Mouse (Mus musculus): ENCODE data around the gene Dscam. TPM values are rescaled to one million over a fixed set of nuclear protein-coding genes. Genes with fewer than 3 reads are reported as not detected.
A peak's percentile ranks its signal among the peaks of the same experiment; 100 is the strongest.
"Not testable (repeated sequence)": the region's sequence is repeated elsewhere in the genome, so short reads cannot be mapped to it uniquely, and the experiment has no call there.

Gene Dscam
- total RNA-seq, 2 experiments from 2014 or later, result 0.07 TPM; not detected in 1

DNA sequence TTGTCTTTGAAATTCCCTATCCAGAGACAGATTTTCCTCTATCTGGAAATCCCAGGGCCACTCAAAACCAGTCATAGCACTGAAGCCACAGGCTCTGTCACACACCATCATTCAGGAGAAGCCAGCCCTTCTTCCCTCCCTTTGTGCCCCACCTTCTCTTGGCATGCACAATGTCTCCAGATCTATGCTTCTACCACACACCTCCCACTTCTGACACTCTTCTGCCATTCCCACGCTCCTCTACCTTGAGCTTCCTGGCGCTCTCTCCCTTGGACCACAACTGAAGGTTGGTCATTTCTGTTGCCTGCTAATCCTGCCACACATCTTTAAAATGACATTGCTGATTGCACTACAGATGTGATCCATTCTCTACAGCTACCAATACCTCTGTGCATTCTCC lies 235.8 kb downstream of the Dscam start:
- DNase-seq, result no peak

DNA sequence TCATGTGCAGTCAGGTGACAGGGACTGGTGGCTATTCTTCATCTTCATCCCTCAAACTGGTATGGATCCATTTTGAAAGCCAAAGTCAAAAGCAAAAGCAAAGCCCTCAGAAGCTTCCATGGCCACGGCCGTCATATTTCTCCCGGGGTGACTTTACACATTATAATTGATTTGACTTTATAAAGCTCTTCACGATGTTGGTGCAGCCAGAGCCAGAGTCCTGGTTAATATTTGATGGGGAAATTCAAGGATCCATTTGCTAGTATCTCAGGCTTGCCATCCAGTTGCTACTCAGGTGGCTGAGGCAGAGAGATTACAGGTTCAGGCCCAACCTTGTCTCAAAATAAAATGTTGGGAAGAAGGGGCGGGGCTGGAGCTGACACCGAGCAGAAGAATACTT lies 238.3 kb downstream of the Dscam start:
- no peak for DNase-seq

DNA sequence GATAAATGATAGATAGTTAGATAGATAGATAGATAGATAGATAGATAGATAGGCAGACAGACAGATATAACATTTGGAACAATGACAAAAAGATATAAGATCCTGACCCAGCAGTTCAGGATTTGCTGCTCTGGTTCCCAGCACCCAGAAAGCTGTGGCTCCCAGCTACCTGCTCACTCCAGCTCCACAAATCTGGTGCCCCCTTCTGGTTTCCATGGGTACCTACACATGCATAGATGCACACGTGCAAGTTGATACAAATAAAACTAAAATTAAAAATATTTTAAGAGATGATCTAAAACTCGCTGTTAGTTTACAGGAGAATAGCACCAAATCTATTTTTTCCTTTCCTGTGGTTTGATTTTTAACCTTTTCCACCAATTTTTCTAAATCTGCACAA lies 238.8 kb downstream of the Dscam start:
- no peak for DNase-seq

DNA sequence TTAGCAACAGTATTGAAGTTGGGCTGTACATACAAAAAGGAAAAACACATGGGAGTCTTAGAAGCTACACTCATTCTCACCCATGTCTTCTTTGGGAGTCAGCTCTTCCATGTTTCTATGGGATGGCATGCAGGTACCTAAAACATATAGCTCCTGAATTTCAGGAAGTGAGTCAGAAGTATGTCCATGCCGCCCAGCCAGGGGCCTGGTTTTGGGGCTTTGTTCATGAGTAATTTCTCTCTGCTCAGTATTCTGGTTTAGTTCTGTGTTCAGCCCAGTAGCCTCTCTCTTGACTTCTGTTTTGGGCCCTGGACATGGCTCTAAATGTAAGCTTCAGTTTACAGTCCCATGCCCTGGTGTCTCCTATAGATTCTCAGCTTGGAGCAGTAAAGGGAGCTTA lies 242.5 kb downstream of the Dscam start:
- DNase-seq, result no peak

DNA sequence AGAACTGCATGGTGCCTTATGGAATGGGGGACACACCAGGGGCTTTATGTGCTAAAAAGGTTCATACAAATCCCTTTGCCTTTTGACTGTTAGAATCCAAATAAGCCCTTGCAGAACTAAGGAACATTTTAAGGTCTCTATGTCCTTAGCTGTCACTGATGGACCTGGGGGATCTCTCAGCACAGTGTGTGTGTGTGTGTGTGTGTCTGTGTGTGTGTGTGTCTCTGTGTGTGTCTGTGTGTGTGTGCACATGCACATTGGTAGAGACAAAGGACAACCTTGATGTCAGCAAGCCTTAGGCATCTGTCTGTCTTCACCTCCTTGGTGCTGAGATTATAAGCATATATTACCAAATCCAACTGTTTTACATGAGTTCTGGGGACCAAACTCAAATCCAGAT lies 243.1 kb downstream of the Dscam start:
- no peak for DNase-seq

DNA sequence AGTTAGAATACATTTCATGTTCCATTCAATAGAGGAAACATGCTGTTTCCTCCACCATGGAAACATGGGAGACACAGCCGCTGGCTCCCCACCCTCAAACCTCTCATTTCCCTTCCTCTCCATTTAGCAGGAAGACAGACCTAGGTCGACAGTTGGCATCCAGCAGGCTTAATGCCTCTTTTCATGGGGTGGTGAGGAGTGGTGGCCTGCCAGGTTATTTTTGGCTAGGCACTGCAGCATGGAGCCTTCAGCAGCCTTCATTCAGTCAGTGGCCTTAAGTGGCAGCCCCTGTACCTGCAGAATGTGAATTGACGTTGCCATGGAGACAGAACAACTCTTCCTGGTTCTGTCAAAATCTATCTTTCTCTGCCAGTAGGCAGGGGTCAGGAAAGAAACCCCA lies 243.6 kb downstream of the Dscam start:
- no peak for DNase-seq

DNA sequence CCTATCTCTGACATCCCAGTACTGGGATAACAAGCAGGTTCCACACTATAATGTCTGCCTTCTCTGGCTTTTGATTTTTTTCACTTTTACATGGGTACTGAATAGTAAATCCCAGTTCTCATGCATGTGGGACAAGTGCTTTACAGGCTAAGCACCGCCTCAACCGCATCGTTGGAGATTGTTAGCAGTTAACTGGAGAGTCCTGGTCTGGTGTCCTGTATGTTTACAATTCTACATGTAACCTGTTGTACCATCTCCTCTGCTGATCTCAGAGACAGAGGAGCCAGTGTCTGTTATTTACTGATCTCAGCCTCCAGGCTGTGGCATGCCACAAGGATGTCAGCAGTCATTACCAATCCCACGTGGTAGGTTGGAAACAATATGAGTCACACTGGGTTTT lies 246.6 kb downstream of the Dscam start:
- DNase-seq, result no peak

DNA sequence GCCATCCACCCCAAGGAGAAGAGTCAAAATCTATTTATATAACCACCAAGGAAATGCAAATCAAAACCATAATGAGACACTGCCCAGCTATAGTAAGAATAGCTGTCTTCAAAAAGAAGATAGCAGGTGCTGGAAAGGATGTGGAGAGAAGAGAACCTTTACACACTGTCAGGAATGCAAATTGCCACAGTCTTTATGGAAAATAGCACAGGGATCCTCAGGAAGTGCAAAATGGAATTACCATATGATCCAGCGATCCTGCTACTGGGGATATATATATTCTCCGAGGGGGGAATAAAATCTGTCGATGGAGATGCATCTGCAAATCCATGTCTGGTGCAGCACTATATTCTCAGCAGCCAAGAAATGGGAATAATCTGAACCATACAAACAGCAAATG lies 256.1 kb downstream of the Dscam start:
- no peak for DNase-seq

DNA sequence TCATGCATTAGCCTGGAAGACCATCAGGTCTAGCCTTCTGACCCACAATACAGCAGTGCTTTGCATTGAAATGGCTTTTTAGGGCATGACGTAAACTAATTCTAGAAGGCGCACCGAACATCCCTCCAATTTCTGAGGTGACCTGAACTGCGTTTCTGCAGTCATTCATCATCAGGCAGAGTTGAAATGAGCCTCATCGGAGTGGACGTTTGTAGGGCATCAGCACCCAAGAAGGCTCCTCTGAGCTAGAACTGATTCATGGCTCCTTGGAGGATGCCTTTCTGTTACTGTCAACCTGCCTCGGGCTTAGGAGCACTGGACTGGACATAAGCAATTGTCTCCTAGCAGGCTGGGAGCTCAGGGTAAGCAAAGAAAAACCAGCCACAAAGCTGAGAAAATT lies 257.7 kb downstream of the Dscam start:
- DNase-seq, result no peak

DNA sequence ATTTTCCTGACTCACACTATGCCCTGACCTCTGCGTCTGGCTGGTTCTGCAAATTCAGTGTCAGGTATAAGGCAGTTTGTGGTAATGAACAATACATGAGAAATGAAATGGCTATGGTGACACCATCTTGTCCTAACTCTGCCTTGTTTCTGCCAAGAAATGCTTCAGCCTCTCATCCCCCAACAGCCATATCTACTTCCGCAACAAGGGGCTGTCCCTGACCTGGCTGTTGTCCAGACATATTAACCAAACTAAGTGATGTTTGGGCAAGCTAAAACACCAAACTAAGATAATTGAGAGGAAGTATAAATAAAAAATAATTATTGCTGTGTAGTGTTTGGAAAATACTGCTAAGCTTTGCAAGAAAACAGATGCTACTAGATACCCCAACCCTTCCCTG lies 258.4 kb downstream of the Dscam start:
- no peak for DNase-seq

DNA sequence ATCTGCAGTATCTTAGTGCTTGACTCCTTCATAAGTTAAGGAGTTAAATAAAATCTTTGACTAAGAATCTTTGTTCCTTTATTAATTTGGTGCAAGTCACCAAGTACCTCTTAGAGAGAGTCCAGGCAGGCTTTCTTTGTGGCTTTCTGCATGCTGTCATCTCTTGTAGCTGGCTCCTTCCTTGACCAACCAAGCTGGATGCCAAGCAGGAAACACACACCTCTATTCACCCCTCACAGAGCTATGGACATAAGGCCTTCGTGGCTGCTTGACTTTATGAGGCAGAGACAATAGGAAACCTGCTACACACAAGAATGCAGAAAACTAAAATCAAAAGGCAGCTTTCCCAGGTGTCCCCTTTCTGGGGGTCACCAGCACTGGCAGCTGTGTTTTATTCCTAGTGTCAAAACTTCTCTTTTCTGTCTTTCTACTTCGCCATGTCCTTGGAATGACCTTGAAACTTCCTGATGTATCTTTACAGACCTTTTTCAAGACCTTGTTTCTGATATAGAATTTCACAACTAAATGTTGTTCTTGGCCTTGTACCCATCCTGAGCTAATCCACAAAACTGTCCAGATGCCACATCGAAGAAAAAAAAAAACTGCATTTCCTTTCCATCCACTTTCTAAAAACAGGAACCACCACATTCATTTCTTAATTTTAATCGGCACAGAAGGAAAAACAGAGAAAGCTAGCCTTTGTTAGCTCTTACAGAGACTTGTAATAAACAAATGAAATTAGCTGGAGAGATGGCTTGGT lies 260.0 kb downstream of the Dscam start:
- DNase-seq, result no peak

DNA sequence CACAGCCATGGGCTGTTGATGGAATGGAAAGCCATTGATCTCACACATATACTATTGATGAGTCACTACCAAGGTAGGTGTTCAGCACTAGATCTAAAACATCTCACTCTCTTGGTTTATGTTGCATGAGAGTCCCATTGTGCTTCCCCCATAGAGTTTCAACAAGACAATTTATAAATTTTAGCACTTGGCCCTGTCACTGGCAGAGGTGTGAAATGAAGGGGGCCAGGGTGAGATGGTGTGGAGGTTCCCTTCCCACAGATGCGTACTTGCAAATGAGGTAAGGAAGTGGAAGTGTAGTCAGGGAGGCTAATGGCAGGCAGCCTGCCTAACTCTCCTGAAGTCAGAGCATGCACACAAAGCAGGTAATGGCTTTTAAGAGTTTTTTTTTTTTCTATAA lies 262.7 kb downstream of the Dscam start:
- DNase-seq, result no peak

DNA sequence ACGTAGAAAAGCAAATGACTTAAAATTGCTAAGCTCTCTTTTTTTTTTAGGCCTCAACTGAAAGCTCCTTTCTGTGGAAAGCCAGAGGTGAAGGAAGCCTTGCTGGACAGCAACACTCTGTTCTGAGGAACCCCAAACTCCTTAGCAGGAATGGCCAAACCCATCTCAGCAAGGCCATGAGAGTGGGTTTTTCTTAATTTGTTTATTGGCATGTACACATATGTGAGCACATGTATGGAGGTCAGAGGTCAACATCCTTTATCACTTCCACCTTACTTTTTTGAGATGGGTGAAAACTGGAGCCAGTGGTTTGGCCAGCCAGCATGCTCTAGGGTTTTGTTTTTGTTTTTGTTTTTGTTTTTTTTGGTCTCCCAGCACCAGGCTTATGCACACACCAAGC lies 263.5 kb downstream of the Dscam start:
- no peak for DNase-seq

DNA sequence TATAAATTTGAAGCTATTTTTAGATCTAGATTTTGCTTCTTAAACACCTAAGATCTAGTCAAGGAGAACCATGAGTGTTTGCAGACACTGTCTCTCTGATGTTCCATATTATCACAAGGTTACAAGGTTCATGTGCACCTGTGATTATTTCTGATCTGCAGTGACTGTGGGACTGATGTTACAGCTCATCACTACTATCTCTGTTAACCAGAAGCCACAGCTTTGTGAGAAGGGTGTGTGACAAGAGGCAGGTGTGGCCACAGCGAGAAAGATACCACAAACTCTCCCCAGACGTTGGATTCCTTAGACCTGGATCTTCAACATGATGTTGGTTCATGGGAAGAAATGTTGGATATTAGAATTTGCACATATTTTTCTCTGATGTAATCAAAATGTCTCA lies 263.9 kb downstream of the Dscam start:
- no peak for DNase-seq

DNA sequence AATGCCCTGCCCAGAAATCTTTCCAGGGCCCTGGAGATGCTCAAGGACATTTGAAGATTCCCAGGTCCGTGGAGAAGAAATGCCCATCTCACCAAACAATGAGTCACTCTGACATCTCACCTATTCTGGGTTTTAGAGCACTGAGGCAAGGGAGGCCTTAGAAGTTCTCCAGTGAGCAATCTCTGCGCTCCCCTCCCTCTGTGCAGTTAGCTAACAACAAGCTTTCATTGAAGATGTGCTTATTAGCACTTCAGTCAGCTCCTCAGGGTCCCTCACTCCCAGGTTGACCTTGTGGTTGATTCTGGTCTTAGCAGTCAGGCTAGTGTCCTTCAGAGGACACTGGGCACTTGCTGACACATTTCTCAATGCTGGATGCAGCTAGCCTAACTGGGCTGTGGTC lies 265.8 kb downstream of the Dscam start:
- peak; percentile 15 to 19 for DNase-seq

DNA sequence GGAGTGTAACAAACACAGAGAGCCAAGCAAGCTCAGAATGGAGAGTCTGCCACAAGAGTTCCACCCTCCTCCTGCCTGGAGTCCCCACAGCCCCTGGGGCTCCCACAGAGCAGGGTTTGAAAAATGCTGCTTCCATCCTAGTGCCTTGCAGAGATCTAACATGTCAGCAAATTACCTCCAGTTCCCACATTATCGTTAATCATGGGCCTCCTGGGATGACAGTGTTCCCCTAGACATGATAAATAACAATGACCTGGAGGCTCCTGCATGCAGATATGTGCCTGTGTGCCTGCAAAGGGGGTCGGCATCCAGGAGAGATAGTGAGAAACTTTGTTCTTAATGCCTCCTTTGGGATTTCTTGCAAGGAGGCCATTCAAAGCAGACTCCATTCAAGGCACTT lies 266.2 kb downstream of the Dscam start:
- peak in 1 of 2 experiments; percentile 19 for DNase-seq

DNA sequence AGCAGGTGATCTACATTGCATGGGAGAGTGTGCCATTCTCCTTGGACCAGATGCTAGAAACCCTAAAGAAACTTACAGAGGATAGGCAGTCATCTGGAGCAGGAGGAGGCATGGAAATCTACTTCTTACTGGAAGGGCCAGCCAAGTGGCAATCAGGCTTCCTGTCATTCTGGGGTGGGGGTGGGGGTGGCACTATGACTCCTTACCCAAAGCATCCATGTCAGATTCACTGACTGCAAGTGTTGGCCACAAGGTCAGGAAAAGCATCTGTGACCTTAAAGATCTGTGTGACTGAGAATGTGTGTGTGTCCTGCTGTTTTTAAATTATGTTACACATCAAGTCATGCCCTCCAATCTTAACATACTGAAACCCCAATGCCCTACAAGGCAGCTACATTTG lies 268.0 kb downstream of the Dscam start:
- no peak for DNase-seq

DNA sequence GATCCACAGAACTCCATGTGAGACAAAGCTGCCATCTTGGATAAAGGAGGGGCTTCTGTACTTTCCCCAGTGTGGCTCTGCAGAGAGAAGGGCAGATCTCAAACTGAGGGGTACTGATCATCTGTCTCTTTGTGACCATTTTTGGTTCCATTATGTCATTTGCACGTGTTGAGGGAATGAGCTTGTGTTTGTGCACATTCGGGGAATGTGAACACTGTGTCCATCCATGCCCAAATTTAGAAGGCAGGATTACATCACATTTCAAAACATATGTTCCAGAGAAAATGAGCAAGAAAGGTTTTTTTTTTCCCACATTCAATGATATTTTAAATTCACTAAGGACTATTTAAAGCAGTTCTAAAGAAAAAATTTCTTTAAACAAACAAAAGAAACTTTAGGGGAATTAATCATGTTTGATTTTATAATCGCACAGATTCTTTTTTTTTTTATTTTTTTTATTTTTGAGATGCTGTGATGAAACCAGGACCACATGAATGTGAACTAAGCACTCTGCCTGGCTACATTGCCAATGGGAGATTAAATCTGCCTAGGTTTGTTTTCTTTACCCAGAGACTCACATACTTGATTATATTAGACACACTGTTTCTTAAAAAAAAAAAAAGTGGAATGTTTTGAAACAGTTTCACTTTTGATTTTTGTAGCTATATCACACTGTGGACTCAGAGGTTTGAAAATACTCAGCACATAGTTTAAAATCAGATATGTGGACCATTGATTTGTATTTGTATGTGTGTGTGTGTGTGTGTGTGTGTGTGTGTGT lies 269.1 kb downstream of the Dscam start:
- no peak for DNase-seq

DNA sequence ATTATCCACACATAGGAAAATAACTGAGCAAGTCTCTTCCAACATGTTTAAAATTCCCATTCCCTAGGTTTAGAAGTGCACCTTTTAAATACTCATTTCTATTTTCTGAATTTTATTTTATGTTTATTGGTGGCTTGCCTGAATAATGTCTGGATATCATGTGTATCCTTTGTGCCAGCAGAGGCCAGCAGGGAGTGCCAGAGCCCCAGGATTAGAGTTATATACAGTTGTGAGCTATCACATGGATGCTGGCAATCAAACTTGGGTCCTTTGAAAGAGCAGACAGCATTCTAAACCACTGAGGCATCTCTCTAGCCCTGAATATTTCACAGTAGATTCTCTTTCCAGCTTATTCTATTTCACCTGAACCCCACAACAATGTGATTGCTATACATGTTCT lies 271.2 kb downstream of the Dscam start:
- no peak for DNase-seq

DNA sequence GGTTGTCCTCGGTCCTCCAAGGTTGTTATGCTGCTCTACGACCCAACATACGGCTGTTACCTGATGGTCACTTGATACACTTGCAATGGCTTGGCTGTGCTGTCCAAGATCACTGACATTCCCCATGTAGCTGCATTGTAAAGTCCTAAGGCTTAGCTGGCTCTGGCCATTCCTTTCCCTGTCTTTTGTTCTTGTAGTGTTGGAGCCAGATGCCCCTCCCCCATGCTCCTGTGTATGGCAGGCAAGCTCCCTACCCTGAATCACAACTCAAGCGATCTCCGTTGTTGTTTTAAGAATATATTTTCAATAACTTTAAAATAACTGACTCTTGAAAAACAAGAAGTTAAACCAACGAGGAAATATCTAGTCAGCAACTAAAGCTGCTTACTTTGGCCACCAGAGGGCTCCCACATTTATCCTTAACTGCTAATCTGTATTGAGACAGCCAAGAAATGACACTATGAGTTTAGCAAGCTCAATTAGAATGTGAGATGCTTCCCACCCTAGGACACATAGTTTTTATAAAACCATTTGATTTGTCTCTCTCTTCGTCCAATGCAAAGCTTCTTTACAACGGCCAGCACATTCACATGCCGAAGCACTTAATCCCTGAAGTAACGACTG lies 273.9 kb downstream of the Dscam start:
- DNase-seq, result peak; percentile 16 to 59

DNA sequence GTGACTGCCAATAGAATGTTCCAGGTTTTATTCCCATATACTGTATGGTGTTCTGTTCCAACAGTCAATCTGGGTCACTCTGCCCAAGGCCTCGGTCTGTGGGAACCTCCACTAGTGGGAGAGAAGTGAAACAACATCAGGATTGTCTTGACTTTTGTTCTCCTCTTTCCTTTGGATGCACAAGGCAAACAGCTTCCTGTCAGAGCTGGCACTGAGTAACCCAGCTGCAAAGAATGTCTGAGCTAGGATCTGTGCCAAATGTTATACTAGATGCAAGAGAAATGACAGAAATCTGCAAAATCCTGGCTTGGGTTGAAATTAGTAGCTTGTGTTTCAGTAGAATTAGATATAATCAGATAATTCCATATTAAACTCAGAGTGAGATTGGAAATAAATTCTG lies 282.5 kb downstream of the Dscam start:
- DNase-seq, result peak in 1 of 2 experiments; percentile 9

DNA sequence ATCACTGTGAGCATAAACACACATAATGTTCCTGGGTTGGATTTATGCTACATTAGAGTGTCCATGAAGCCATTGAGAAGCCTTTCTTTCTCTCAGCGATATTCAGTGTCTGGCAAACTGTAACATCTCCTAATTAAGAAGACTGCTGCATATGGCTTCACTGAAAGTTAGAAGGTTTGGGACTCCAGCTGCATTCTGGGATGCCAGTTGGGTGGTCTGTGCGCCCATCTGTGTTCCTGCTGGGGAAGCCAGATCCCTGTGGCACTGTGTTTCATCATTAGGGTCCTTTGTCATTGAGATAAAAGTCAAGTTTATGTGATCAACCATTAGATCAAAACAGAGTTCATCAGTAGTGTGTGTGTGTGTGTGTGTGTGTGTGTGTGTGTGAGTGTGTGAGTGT lies 284.7 kb downstream of the Dscam start:
- DNase-seq, result no peak

DNA sequence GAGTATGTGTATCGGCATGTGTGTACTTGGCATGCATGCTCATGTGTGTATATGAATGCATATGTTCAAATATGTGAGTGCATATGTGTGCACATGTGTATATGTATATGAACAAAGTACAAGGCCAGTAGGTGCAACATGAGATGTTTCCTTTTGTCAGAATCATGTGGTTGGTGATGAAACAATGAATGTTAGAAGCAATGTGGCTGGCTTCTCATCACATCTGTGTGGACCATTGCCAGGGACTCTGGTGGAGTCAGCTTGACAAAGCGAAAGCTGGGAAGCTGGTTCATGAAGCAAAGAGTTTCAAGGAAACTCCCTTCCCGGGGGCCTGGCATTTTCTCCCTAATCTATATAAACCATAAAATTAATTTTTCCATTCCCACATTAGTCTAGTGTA lies 286.0 kb downstream of the Dscam start:
- DNase-seq, result not testable (repeated sequence)
